Mouse (Mus musculus): ENCODE data around the gene Nphp3. TPM values are rescaled to one million over a fixed set of nuclear protein-coding genes. Genes with fewer than 3 reads are reported as not detected.

Nphp3 gene
- 1 to 10 TPM; 2.1 to 3.5 TPM for total RNA-seq (2021)

GRCm38 (mm10) chr9:104001921-104002859, at the start of gene Nphp3:
Gene Nphp3, plus strand, starts transcription at chr9:104002544.
- intact Hi-C loops (cut with DNase I), result loop anchor here (10.0 kb wide), 1 partner anchor 637 kb away; the partner anchor contains the start of gene Cdv3
- peak; percentile 99 for DNase-seq (ENCODE audit: low spot score)

GRCm38 (mm10) chr9:103958722-103959121, 43.6 kb upstream of the Nphp3 start:
- intact Hi-C loops (cut with DNase I), result no loop called here
- DNase-seq (ENCODE audit: low spot score), result no peak

- no peak for DNase-seq (ENCODE audit: low spot score)
- intact Hi-C loops (cut with DNase I), result no loop called here
Observed at GRCm38 (mm10) chr9:103959989-103960388, 42.4 kb upstream of the Nphp3 start.

- DNase-seq (ENCODE audit: low spot score), result no peak
Observed at GRCm38 (mm10) chr9:103996496-103996895, 5.8 kb upstream of the Nphp3 start.

GRCm38 (mm10) chr9:104000601-104001000, 1.7 kb upstream of the Nphp3 start:
- no peak for DNase-seq (ENCODE audit: low spot score)
- intact Hi-C loops (cut with DNase I), result loop anchor here (10.0 kb wide), 1 partner anchor 636 kb away; the partner anchor contains the start of gene Cdv3

More at GRCm38 (mm10) chr9:103996496-103996895, 5.8 kb upstream of the Nphp3 start:
- intact Hi-C loops (cut with DNase I), result loop anchor here (2.0 kb wide), 3 partner anchors 238 to 506 kb away; no protein-coding TSS in a partner anchor

GRCm38 (mm10) chr9:104002913-104003330, 578 bp downstream of the Nphp3 start:
- DNase-seq (ENCODE audit: low spot score), result no peak
- intact Hi-C loops (cut with DNase I), result loop anchor here (10.0 kb wide), 1 partner anchor 638 kb away; the partner anchor contains the start of gene Cdv3

GRCm38 (mm10) chr9:104014526-104014925, 12.2 kb downstream of the Nphp3 start:
- DNase-seq (ENCODE audit: low spot score), result no peak
- intact Hi-C loops (cut with DNase I), result no loop called here

- intact Hi-C loops (cut with DNase I), result no loop called here
- no peak for DNase-seq (ENCODE audit: low spot score)
Observed at GRCm38 (mm10) chr9:104021026-104021425, 18.7 kb downstream of the Nphp3 start.

GRCm38 (mm10) chr9:104027186-104027585, 24.8 kb downstream of the Nphp3 start:
- intact Hi-C loops (cut with DNase I), result no loop called here

GRCm38 (mm10) chr9:104029861-104030260, 27.5 kb downstream of the Nphp3 start:
- no peak for DNase-seq (ENCODE audit: low spot score)
- intact Hi-C loops (cut with DNase I), result no loop called here

More at GRCm38 (mm10) chr9:104027186-104027585, 24.8 kb downstream of the Nphp3 start:
- no peak for DNase-seq (ENCODE audit: low spot score)

GRCm38 (mm10) chr9:104034231-104034630, 31.9 kb downstream of the Nphp3 start:
- intact Hi-C loops (cut with DNase I), result no loop called here
- DNase-seq (ENCODE audit: low spot score), result no peak

- DNase-seq (ENCODE audit: low spot score), result no peak
- intact Hi-C loops (cut with DNase I), result no loop called here
Observed at GRCm38 (mm10) chr9:104034718-104035117, 32.4 kb downstream of the Nphp3 start.

- DNase-seq (ENCODE audit: low spot score), result peak; percentile 10
- intact Hi-C loops (cut with DNase I), result no loop called here
Observed at GRCm38 (mm10) chr9:104035261-104036015, 33.1 kb downstream of the Nphp3 start.

GRCm38 (mm10) chr9:104038266-104038665, 35.9 kb downstream of the Nphp3 start:
- intact Hi-C loops (cut with DNase I), result no loop called here
- DNase-seq (ENCODE audit: low spot score), result no peak

- intact Hi-C loops (cut with DNase I), result no loop called here
- DNase-seq (ENCODE audit: low spot score), result no peak
Observed at GRCm38 (mm10) chr9:104039031-104039695, 36.8 kb downstream of the Nphp3 start.

GRCm38 (mm10) chr9:104039742-104040141, 37.4 kb downstream of the Nphp3 start:
- intact Hi-C loops (cut with DNase I), result no loop called here
- DNase-seq (ENCODE audit: low spot score), result no peak

GRCm38 (mm10) chr9:104040362-104040761, 38.0 kb downstream of the Nphp3 start, which contains the start of gene Gm28305:
Gene Gm28305, plus strand, starts transcription at chr9:104040662.
- intact Hi-C loops (cut with DNase I), result no loop called here
- DNase-seq (ENCODE audit: low spot score), result no peak

- intact Hi-C loops (cut with DNase I), result no loop called here
- DNase-seq (ENCODE audit: low spot score), result no peak
Observed at GRCm38 (mm10) chr9:104043676-104044075, 41.3 kb downstream of the Nphp3 start.

- intact Hi-C loops (cut with DNase I), result no loop called here
Observed at GRCm38 (mm10) chr9:104051028-104051427, 48.7 kb downstream of the Nphp3 start.

More at GRCm38 (mm10) chr9:104051028-104051427, 48.7 kb downstream of the Nphp3 start:
- DNase-seq (ENCODE audit: low spot score), result no peak

Measured in heart, postnatal 25 days (tissue).